17 mouse cellular contexts compared by ENCODE assay signal in the genomic region with DNA sequence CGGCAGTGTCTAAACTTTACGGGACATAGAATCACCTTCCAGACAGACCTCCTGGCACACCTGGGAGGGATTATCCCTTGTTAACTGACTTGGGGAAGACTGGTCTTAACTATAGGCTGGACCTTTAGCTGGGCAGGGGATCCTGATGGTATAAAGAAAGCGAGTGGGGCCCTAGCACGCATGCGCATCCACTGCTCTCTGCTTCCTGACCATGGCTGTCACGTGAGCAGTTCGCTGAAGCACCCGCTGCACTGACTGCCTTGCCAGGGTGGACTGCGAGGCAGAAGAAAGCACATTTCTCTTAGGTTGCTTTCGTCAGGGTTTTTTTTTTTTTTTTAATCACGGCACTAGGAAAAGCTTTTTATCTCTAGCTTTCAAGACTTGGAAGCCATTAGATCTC.
DNase-seq lines count a peak whose midpoint lies in the region; ATAC-seq lines count a peak whose summit lies in the region.
"Had no signal": no experiment of that assay in that cellular context is flagged by ENCODE, and none has a peak within 500 bp of the region (broad histone marks: within the 10 kb centered on the region; RNA-seq: fewer than 3 reads in every experiment).

No protein-coding gene starts in this region.

- H3K9me3 ChIP-seq in forebrain, embryonic 10.5 days = no peaks in the 10 kb centered on the region
- no peaks in the 10 kb centered on the region for H3K9me3 ChIP-seq in forebrain, embryonic 15.5 days
- H3K9me3 ChIP-seq in embryonic facial prominence, embryonic 11.5 days (replicated peaks; ENCODE audit: control insufficient read depth, low read length) = no peaks in the 10 kb centered on the region
- no peaks in the 10 kb centered on the region for H3K9me3 ChIP-seq in limb, embryonic 12.5 days
- H3K9me3 ChIP-seq in heart, embryonic 11.5 days (replicated peaks; ENCODE audit: control insufficient read depth, low read length) = no peaks in the 10 kb centered on the region
- H3K9me3 ChIP-seq: forebrain, embryonic 12.5 days; heart, embryonic 13.5 days; hindbrain, embryonic 15.5 days had no signal

- 83% methylated on average over 11 of the region's 11 CpGs for WGBS in forebrain, embryonic 10.5 days
- WGBS in forebrain, embryonic 15.5 days = 86% methylated on average over 11 of the region's 11 CpGs
- WGBS in embryonic facial prominence, embryonic 11.5 days = 72% methylated on average over 11 of the region's 11 CpGs
- 70% methylated on average over 11 of the region's 11 CpGs for WGBS in limb, embryonic 12.5 days
- WGBS in heart, embryonic 11.5 days (ENCODE audit: insufficient replicate concordance) = 77% methylated on average over 11 of the region's 11 CpGs

- DNase-seq in forebrain, embryonic 10.5 days (ENCODE audit: extremely low spot score, low spot score) = no peak
- peak; percentile 64 for DNase-seq in R1 (ENCODE audit: low read depth, low spot score)
- peak; percentile 23 for DNase-seq in embryonic facial prominence, embryonic 11.5 days (ENCODE audit: low spot score)
- DNase-seq in adrenal gland, postnatal 4 days (ENCODE audit: low spot score in 2 of 2) = no peak
- DNase-seq: adrenal gland, postnatal 10 days; cerebellum, adult 11-12 months; cerebellum, adult 9-10 months; cerebellum, postnatal 25 days; forebrain, postnatal 0 days; gastrocnemius, postnatal 25 days; heart, postnatal 36 days had no signal

- peaks cover 43% of the 10 kb centered on the region for H3K4me1 ChIP-seq in forebrain, embryonic 10.5 days
- H3K4me1 ChIP-seq in forebrain, embryonic 15.5 days = no peaks in the 10 kb centered on the region
- no peaks in the 10 kb centered on the region; the same call in 1 of the 2 replicates for H3K4me1 ChIP-seq in embryonic facial prominence, embryonic 11.5 days (ENCODE audit: control insufficient read depth, insufficient read depth, low read length)
- peaks cover 28% of the 10 kb centered on the region for H3K4me1 ChIP-seq in limb, embryonic 12.5 days (replicated peaks)
- no peaks in the 10 kb centered on the region; the same call in 1 of the 2 replicates for H3K4me1 ChIP-seq in heart, embryonic 11.5 days (ENCODE audit: control insufficient read depth, insufficient read depth, low read length)
- H3K4me1 ChIP-seq: hindbrain, embryonic 15.5 days had no signal

- no peak overlapping the region for H3K9ac ChIP-seq in forebrain, embryonic 15.5 days (replicated peaks)
- H3K9ac ChIP-seq in embryonic facial prominence, embryonic 11.5 days (replicated peaks; ENCODE audit: low read length) = no peak overlapping the region
- H3K9ac ChIP-seq in limb, embryonic 12.5 days (replicated peaks) = no peak overlapping the region
- no peak overlapping the region for H3K9ac ChIP-seq in heart, embryonic 11.5 days (ENCODE audit: low read depth, low read length)
- H3K9ac ChIP-seq: forebrain, embryonic 12.5 days; forebrain, postnatal 0 days; heart, embryonic 13.5 days; hindbrain, embryonic 15.5 days had no signal

- no peaks in the 10 kb centered on the region for H3K36me3 ChIP-seq in forebrain, embryonic 10.5 days (replicated peaks)
- H3K36me3 ChIP-seq in forebrain, embryonic 15.5 days = no peaks in the 10 kb centered on the region
- no peaks in the 10 kb centered on the region for H3K36me3 ChIP-seq in embryonic facial prominence, embryonic 11.5 days (replicated peaks; ENCODE audit: control insufficient read depth, insufficient read depth, low read depth, low read length)
- no peaks in the 10 kb centered on the region for H3K36me3 ChIP-seq in limb, embryonic 12.5 days
- H3K36me3 ChIP-seq in heart, embryonic 11.5 days (ENCODE audit: control insufficient read depth, insufficient read depth, low read length) = no peaks in the 10 kb centered on the region
- H3K36me3 ChIP-seq: forebrain, embryonic 12.5 days; heart, embryonic 13.5 days; hindbrain, embryonic 15.5 days had no signal

- no peaks in the 10 kb centered on the region for H3K27me3 ChIP-seq in forebrain, embryonic 10.5 days (ENCODE audit: poor library complexity, severe bottlenecking)
- H3K27me3 ChIP-seq in forebrain, embryonic 15.5 days = no peaks in the 10 kb centered on the region
- H3K27me3 ChIP-seq in embryonic facial prominence, embryonic 11.5 days (ENCODE audit: control insufficient read depth, insufficient read depth, low read length) = no peaks in the 10 kb centered on the region
- H3K27me3 ChIP-seq in limb, embryonic 12.5 days = no peaks in the 10 kb centered on the region
- H3K27me3 ChIP-seq in heart, embryonic 11.5 days (ENCODE audit: control insufficient read depth, insufficient read depth, low read length) = no peaks in the 10 kb centered on the region
- H3K27me3 ChIP-seq: forebrain, embryonic 12.5 days; hindbrain, embryonic 15.5 days had no signal

- H3K4me3 ChIP-seq in forebrain, embryonic 10.5 days = no peak overlapping the region
- no peak overlapping the region for H3K4me3 ChIP-seq in forebrain, embryonic 15.5 days
- no peak overlapping the region for H3K4me3 ChIP-seq in embryonic facial prominence, embryonic 11.5 days (ENCODE audit: low read depth, low read length)
- no peak overlapping the region for H3K4me3 ChIP-seq in limb, embryonic 12.5 days (replicated peaks)
- H3K4me3 ChIP-seq in heart, embryonic 11.5 days (ENCODE audit: low read depth, low read length) = no peak overlapping the region
- H3K4me3 ChIP-seq: forebrain, embryonic 12.5 days; heart, embryonic 13.5 days; hindbrain, embryonic 15.5 days had no signal

- H3K4me2 ChIP-seq in forebrain, embryonic 15.5 days (replicated peaks) = no peak overlapping the region
- no peak overlapping the region for H3K4me2 ChIP-seq in embryonic facial prominence, embryonic 11.5 days (ENCODE audit: low read depth, low read length)
- no peak overlapping the region for H3K4me2 ChIP-seq in limb, embryonic 12.5 days
- no peak overlapping the region for H3K4me2 ChIP-seq in heart, embryonic 11.5 days
- H3K4me2 ChIP-seq: forebrain, embryonic 12.5 days; heart, embryonic 13.5 days; hindbrain, embryonic 15.5 days had no signal

- H3K27ac ChIP-seq in forebrain, embryonic 10.5 days = peak overlapping the region; percentile 22; the same call in 1 of the 2 replicates
- H3K27ac ChIP-seq in forebrain, embryonic 15.5 days (replicated peaks) = no peak overlapping the region
- H3K27ac ChIP-seq in embryonic facial prominence, embryonic 11.5 days (replicated peaks; ENCODE audit: low read depth, low read length) = no peak overlapping the region
- peak overlapping the region; percentile 53; the same call in 1 of the 2 replicates for H3K27ac ChIP-seq in limb, embryonic 12.5 days
- no peak overlapping the region for H3K27ac ChIP-seq in heart, embryonic 11.5 days (ENCODE audit: low read depth, low read length)
- H3K27ac ChIP-seq: forebrain, embryonic 12.5 days; heart, embryonic 13.5 days; hindbrain, embryonic 15.5 days had no signal

- ATAC-seq in forebrain, embryonic 15.5 days (replicated peaks) = no peak
- no peak for ATAC-seq in embryonic facial prominence, embryonic 11.5 days (replicated peaks; ENCODE audit: insufficient number of reproducible peaks, low FRiP score, low TSS enrichment, low read depth)
- ATAC-seq in limb, embryonic 12.5 days (ENCODE audit: insufficient number of reproducible peaks, insufficient read depth, low FRiP score, low TSS enrichment, low read depth) = no peak
- no peak for ATAC-seq in heart, embryonic 11.5 days (replicated peaks; ENCODE audit: insufficient number of reproducible peaks, low FRiP score, low TSS enrichment)
- ATAC-seq: forebrain, postnatal 0 days had no signal

Comparison
In these comparisons a context has a peak if more than half of its experiments do, and no peak if none do; other contexts are left out.
1. H3K27ac ChIP-seq: peak in forebrain, embryonic 10.5 days (single experiment) and limb, embryonic 12.5 days (single experiment); none in forebrain, embryonic 15.5 days (single experiment), embryonic facial prominence, embryonic 11.5 days (single experiment) and heart, embryonic 11.5 days (single experiment).
2. DNase-seq: peak in R1 (single experiment) and embryonic facial prominence, embryonic 11.5 days (single experiment); none in forebrain, embryonic 10.5 days (single experiment) and adrenal gland, postnatal 4 days (0 of 2).